Mouse (Mus musculus) adrenal gland, postnatal 25 days (tissue): ENCODE results near the gene Olfr1109. TPM values are rescaled to one million over a fixed set of nuclear protein-coding genes. Genes with fewer than 3 reads are reported as not detected.

ENCODE experiments used
- DNase-seq: peaks from one replicate; pipeline ENCODE4 v3.0.0; 2021; ENCODE audit warnings: mixed read lengths
- long read RNA-seq: library from polyadenylated mRNA; stranded (forward); transcript quantifications from one replicate; pipeline ENCODE4 v2.0.0, GENCODE M21; 2021
- total RNA-seq: library from RNA; stranded (reverse); gene quantifications from 2 replicates; pipeline ENCODE4 v1.2.3, GENCODE M21; 2021

Gene Olfr1109
- total RNA-seq, result not detected in 2 replicates
- long read RNA-seq, result 0 reads

- DNase-seq, result no peak
Observed at GRCm38 (mm10) chr2:87095908-87096307, at the start of gene Olfr1109. Gene Olfr1109, minus strand, starts transcription at chr2:87096008.

DNA sequence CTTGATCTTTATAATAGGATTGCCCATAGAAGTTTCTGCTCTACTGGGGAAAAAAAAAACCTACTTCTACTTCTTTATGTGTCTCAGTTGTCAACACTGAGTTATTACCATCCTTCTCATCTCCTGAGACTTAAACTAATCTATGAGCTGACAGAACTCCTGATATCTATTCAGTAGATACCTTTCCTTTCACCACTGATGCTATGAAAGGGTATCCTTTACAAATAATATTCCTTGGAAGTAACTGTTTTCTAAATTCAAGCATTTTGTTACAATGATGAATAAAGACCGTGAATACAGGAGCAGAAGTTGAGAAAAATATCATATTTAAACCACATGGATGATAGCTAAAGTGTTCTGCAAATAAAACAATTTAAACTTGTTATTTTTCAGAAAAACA is 44.4 kb upstream of the Olfr1109 start, which contains the start of gene Olfr1110:
Gene Olfr1110 (minus strand): TSS at position 101 of the 400 bp plus-strand sequence.
- DNase-seq, result no peak

DNA sequence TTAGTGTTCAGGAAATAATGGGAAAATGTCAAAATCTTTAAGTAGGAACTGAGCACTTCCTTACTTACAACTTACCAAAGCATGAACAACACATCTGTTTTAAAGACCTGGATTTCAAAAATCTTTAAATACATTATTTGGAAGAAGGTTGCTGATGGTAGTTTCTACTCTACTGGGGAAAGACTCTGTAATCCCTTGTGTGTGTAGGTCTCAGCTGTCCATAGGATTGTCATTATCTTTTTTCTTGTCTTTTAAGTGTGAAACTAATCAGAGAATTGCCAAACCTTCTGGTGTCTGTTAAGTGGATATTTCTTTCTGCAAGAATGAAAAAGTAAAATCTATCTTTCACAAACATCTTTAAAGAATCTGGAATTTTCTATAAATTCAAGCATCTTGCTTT is 18.7 kb upstream of the Olfr1109 start, which contains the start of gene Olfr259:
Gene Olfr259 (minus strand): TSS at position 101 of the 400 bp plus-strand sequence.
- DNase-seq, result no peak

DNA sequence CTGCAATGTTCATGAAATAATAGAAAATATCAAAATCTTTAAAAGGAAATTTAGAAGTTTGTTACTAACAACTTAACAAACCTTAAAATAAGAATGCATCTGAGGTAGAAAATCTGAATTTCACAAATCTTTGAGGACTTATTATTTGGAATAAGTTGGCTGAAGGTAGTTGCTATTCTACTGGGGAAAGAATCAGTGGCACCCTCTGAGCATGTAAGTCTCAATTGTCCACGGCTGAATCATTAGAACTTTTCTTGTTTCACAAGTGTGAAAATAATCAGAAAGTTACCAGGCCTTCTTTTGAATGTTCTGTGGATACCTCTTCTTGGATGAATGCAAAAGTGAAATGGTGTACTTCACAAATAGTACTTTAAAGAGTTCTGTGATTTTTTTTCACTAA is 20.1 kb downstream of the Olfr1109 start, which contains the start of gene Olfr1107:
Gene Olfr1107 (minus strand): TSS at position 101 of the 400 bp plus-strand sequence.
- no peak for DNase-seq

DNA sequence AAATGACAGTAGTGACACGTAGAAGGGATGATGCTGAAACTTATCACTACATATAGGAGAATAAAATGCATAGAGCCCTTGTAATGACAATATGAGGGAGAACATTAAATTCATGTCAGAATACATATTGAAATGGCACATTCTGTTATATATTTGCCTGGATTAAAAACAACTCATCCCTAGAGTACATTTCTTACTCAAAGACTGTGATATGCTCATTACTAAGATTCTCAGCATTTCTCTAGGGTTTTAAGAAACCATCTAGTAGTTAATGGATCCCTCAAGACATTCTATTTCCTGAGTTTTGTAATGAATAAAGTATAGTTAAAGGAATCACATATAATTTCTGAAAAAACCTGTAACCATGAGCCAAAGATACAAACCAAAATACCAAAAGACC is 43.6 kb downstream of the Olfr1109 start, which contains the start of gene Olfr1106:
Gene Olfr1106 (minus strand): TSS at position 101 of the 400 bp plus-strand sequence.
- DNase-seq, result no peak

Other genes with a start within 250 kb of the Olfr1109 start
- gene Olfr1095, start 244.3 kb downstream of the Olfr1109 start, total RNA-seq, result not detected in 2 replicates
- gene Gm13723, start 221.2 kb downstream of the Olfr1109 start, total RNA-seq, result not detected in 2 replicates
- gene Olfr1097, start 203.8 kb downstream of the Olfr1109 start, total RNA-seq, result not detected in 2 replicates
- not detected in 2 replicates for gene Olfr1098, start 171.5 kb downstream of the Olfr1109 start, total RNA-seq
- not detected in 2 replicates for gene Olfr1099, start 135.3 kb downstream of the Olfr1109 start, total RNA-seq
- not detected in 2 replicates for gene Olfr1100, start 116.1 kb downstream of the Olfr1109 start, total RNA-seq
- not detected in 2 replicates for gene Olfr1101, start 104.8 kb downstream of the Olfr1109 start, total RNA-seq
- gene Olfr1102, start 97.6 kb downstream of the Olfr1109 start, total RNA-seq, result not detected in 2 replicates
- not detected in 2 replicates for gene Olfr1104, start 68.9 kb downstream of the Olfr1109 start, total RNA-seq
- not detected in 2 replicates for gene Olfr1105, start 59.5 kb downstream of the Olfr1109 start, total RNA-seq
- not detected in 2 replicates for gene Olfr1106, start 43.7 kb downstream of the Olfr1109 start, total RNA-seq
- gene Olfr1107, start 20.2 kb downstream of the Olfr1109 start, total RNA-seq, result not detected in 2 replicates
- gene Olfr259, start 18.6 kb upstream of the Olfr1109 start, total RNA-seq, result not detected in 2 replicates
- gene Olfr1110, start 44.3 kb upstream of the Olfr1109 start, total RNA-seq, result not detected in 2 replicates
- not detected in 2 replicates for gene Olfr1111, start 56.6 kb upstream of the Olfr1109 start, total RNA-seq
- not detected in 2 replicates for gene Olfr1112, start 91.8 kb upstream of the Olfr1109 start, total RNA-seq
- gene Olfr1113, start 113.0 kb upstream of the Olfr1109 start, total RNA-seq, result not detected in 2 replicates
- gene Olfr1115, start 152.0 kb upstream of the Olfr1109 start, total RNA-seq, result not detected in 2 replicates
- not detected in 2 replicates for gene Olfr1116, start 171.5 kb upstream of the Olfr1109 start, total RNA-seq
- not detected in 2 replicates for gene Olfr1118, start 211.6 kb upstream of the Olfr1109 start, total RNA-seq